Mouse (Mus musculus) left cerebral cortex, adult 9 months (tissue): ENCODE results near the gene Wfdc21.

Source experiments
- DNase-seq, 2 experiments: peaks; one replicate each; pipeline ENCODE4 v3.0.0; 2022; ENCODE audit warnings: low spot score in 2 of 2

The Wfdc21 gene

DNA sequence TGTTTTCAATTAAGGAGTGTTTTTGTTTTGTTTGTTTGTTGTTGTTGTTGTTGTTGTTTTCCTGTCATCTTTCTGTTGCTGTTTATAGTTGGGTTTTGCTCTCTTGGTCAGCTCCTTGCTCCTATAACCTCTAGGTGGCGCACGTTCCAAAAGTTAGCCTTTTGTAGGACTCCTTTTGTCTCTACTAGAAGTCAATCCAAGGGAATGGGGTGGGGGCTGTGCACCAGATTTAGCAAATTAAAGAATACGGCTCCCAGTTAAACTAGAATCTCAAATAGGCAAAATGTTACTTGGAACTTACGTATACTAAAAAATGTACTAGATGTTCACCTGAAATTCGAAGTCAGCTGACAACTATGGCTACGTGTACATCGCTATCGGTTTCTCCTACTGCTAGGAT lies 55.4 kb downstream of the Wfdc21 start:
- DNase-seq, result no peak
